Mouse (Mus musculus): ENCODE results near the gene Rassf4. TPM values are rescaled to one million over a fixed set of nuclear protein-coding genes. Genes with fewer than 3 reads are reported as not detected.

The Rassf4 gene
- total and polyA plus RNA-seq, 2 experiments from 2014 or later = 7.0 to 8.1 TPM

GRCm38 (mm10) chr6:116670144-116670543, 3.6 kb downstream of the Rassf4 start:
- DNase-seq (ENCODE audit: low spot score) (peak; percentile 73), ATAC-seq (ENCODE audit: low FRiP score) (0 out of 2 replicates have a peak, but pooled peaks have one; percentile 29)
- H3K4me2 ChIP-seq (ENCODE audit: low read depth, low read length, poor library complexity, severe bottlenecking) = no peak overlapping the region
- WGBS = 15% methylated on average over 6 of the region's 6 CpGs
- no peaks in the 10 kb centered on the region for H3K27me3 ChIP-seq (ENCODE audit: insufficient read depth, low read length)
- peak; percentile 37 for TF ChIP-seq CTCF (IDR thresholded peaks at IDR 0.05)
- no peak overlapping the region for H3K9ac ChIP-seq (replicated peaks; ENCODE audit: low read length, poor library complexity, severe bottlenecking)
- no peaks in the 10 kb centered on the region for H3K9me3 ChIP-seq (ENCODE audit: low read length)
- no peaks in the 10 kb centered on the region for H3K36me3 ChIP-seq (ENCODE audit: insufficient read depth, low read length)
- H3K4me3 ChIP-seq (ENCODE audit: low read depth, low read length) = no peak overlapping the region
- H3K27ac ChIP-seq (ENCODE audit: low read depth, low read length) = no peak overlapping the region
- peaks cover 14% of the 10 kb centered on the region for H3K4me1 ChIP-seq (ENCODE audit: insufficient read depth, low read length)

- Histone ChIP-seq H3K9me3 (ENCODE audit: low read length) (no peaks in the 10 kb centered on the region), H3K4me3 (ENCODE audit: low read depth, low read length) (no peak overlapping the region), H3K4me2 (ENCODE audit: low read depth, low read length, poor library complexity, severe bottlenecking) (no peak overlapping the region), H3K27ac (ENCODE audit: low read depth, low read length) (no peak overlapping the region), H3K9ac (replicated peaks; ENCODE audit: low read length, poor library complexity, severe bottlenecking) (no peak overlapping the region), H3K4me1 (ENCODE audit: insufficient read depth, low read length) (peaks cover 11% of the 10 kb centered on the region), H3K36me3 (ENCODE audit: insufficient read depth, low read length) (no peaks in the 10 kb centered on the region), H3K27me3 (ENCODE audit: insufficient read depth, low read length) (no peaks in the 10 kb centered on the region)
- DNase-seq (ENCODE audit: low spot score) = peak; percentile 25
- ATAC-seq (ENCODE audit: low FRiP score) = no peak
- no peak for TF ChIP-seq CTCF (IDR thresholded peaks at IDR 0.05)
- 50% methylated on average over 11 of the region's 11 CpGs for WGBS
These were observed 4.9 kb downstream of the Rassf4 start for GRCm38 (mm10) chr6:116668682-116669470.

DNA sequence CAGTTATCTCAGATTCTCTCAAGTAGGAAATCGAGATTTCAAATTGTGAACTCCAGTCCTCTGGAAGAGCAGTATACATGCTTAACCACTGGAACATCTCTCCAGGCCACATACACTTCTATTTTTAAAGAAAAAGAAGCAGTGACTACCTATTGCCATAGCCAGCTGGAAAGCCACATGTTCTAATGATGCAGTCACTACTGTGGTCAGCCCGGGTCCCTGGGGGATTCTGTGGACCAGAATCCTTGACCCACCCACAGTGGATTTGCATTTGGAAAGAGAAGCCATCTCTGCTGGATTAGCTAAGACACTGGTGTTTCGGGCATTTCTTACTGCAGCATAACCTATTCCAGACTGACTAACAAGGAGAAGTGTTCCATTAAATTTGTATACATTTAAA, 6.4 kb downstream of the Rassf4 start:
- Histone ChIP-seq H3K27ac (ENCODE audit: low read depth, low read length) (no peak overlapping the region), H3K9ac (replicated peaks; ENCODE audit: low read length, poor library complexity, severe bottlenecking) (no peak overlapping the region), H3K27me3 (ENCODE audit: insufficient read depth, low read length) (no peaks in the 10 kb centered on the region), H3K4me3 (ENCODE audit: low read depth, low read length) (no peak overlapping the region), H3K4me2 (ENCODE audit: low read depth, low read length, poor library complexity, severe bottlenecking) (no peak overlapping the region), H3K36me3 (ENCODE audit: insufficient read depth, low read length) (no peaks in the 10 kb centered on the region), H3K9me3 (ENCODE audit: low read length) (no peaks in the 10 kb centered on the region), H3K4me1 (ENCODE audit: insufficient read depth, low read length) (peaks cover 5% of the 10 kb centered on the region)
- TF ChIP-seq CTCF (IDR thresholded peaks at IDR 0.05) = no peak
- no peak for DNase-seq (ENCODE audit: low spot score)
- no peak for ATAC-seq (ENCODE audit: low FRiP score)
- 55% methylated on average over 3 of the region's 3 CpGs for WGBS

- Histone ChIP-seq H3K4me3 (ENCODE audit: low read depth, low read length) (no peak overlapping the region), H3K9ac (replicated peaks; ENCODE audit: low read length, poor library complexity, severe bottlenecking) (no peak overlapping the region), H3K9me3 (ENCODE audit: low read length) (no peaks in the 10 kb centered on the region), H3K4me1 (ENCODE audit: insufficient read depth, low read length) (peaks cover 5% of the 10 kb centered on the region), H3K27me3 (ENCODE audit: insufficient read depth, low read length) (no peaks in the 10 kb centered on the region), H3K4me2 (ENCODE audit: low read depth, low read length, poor library complexity, severe bottlenecking) (no peak overlapping the region), H3K27ac (ENCODE audit: low read depth, low read length) (no peak overlapping the region), H3K36me3 (ENCODE audit: insufficient read depth, low read length) (no peaks in the 10 kb centered on the region)
- WGBS = 28% methylated on average over 3 of the region's 3 CpGs
- no peak for TF ChIP-seq CTCF (IDR thresholded peaks at IDR 0.05)
- ATAC-seq (ENCODE audit: low FRiP score) (no peak), DNase-seq (ENCODE audit: low spot score) (no peak)
These were observed 6.9 kb downstream of the Rassf4 start for GRCm38 (mm10) chr6:116666892-116667291.

- no peak overlapping the region for H3K27ac ChIP-seq (ENCODE audit: low read depth, low read length)
- H3K4me2 ChIP-seq (ENCODE audit: low read depth, low read length, poor library complexity, severe bottlenecking) = no peak overlapping the region
- 85% methylated on average over 12 of the region's 12 CpGs for WGBS
- DNase-seq (ENCODE audit: low spot score) (no peak), ATAC-seq (ENCODE audit: low FRiP score) (no peak)
- no peak for TF ChIP-seq CTCF (IDR thresholded peaks at IDR 0.05)
- no peak overlapping the region for H3K9ac ChIP-seq (replicated peaks; ENCODE audit: low read length, poor library complexity, severe bottlenecking)
- H3K27me3 ChIP-seq (ENCODE audit: insufficient read depth, low read length) = no peaks in the 10 kb centered on the region
- H3K4me1 ChIP-seq (ENCODE audit: insufficient read depth, low read length) = peaks cover 5% of the 10 kb centered on the region
- no peaks in the 10 kb centered on the region for H3K36me3 ChIP-seq (ENCODE audit: insufficient read depth, low read length)
- H3K4me3 ChIP-seq (ENCODE audit: low read depth, low read length) = no peak overlapping the region
- H3K9me3 ChIP-seq (ENCODE audit: low read length) = no peaks in the 10 kb centered on the region
These were observed 7.5 kb downstream of the Rassf4 start for GRCm38 (mm10) chr6:116666085-116666750.

DNA sequence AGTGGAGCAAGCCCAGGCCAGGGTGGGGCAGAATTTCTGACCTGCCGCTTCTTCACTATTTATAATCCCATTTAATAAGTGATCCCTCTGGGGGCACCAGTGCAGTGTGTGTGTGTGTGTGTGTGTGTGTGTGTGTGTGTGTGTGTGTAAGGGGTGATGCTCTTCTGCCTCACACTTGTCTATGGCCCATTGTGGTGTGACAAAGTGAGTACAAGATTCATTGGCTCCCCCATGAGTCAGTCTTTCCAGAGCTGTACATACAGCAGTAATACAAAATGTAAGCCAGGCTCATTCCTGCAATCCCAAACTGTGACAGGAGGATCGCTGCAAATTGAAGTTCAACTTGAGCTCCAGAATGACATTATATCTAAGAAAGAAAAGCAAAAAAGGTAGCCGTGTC, 8.9 kb downstream of the Rassf4 start:
- Histone ChIP-seq H3K27me3 (ENCODE audit: insufficient read depth, low read length) (no peaks in the 10 kb centered on the region), H3K27ac (ENCODE audit: low read depth, low read length) (no peak overlapping the region), H3K4me2 (ENCODE audit: low read depth, low read length, poor library complexity, severe bottlenecking) (no peak overlapping the region), H3K9ac (replicated peaks; ENCODE audit: low read length, poor library complexity, severe bottlenecking) (no peak overlapping the region), H3K4me1 (ENCODE audit: insufficient read depth, low read length) (no peaks in the 10 kb centered on the region), H3K9me3 (ENCODE audit: low read length) (no peaks in the 10 kb centered on the region), H3K36me3 (ENCODE audit: insufficient read depth, low read length) (no peaks in the 10 kb centered on the region), H3K4me3 (ENCODE audit: low read depth, low read length) (no peak overlapping the region)
- ATAC-seq (ENCODE audit: low FRiP score) (no peak), DNase-seq (ENCODE audit: low spot score) (no peak)
- 71% methylated on average over 3 of the region's 3 CpGs for WGBS
- TF ChIP-seq CTCF (IDR thresholded peaks at IDR 0.05) = no peak

All from midbrain, postnatal 0 days (tissue).